Mouse (Mus musculus): ENCODE results near the gene Dpp6. TPM values are rescaled to one million over a fixed set of nuclear protein-coding genes. Genes with fewer than 3 reads are reported as not detected.
A peak's percentile ranks its signal among the peaks of the same experiment; 100 is the strongest.

The Dpp6 gene
- polyA plus RNA-seq, 1 experiment from 2014 or later, result 0.76 TPM

- H3K4me1 ChIP-seq (replicated peaks; ENCODE audit: control insufficient read depth, insufficient read depth, low read length), result no peaks in the 10 kb centered on the region
- WGBS, result 67% methylated on average over 3 of the region's 3 CpGs
- no peak for ATAC-seq
These were observed 868.9 kb downstream of the Dpp6 start for GRCm38 (mm10) chr5:27685923-27686322.

GRCm38 (mm10) chr5:27687311-27687710 lies 870.3 kb downstream of the Dpp6 start:
- WGBS, result 70% methylated on average over 2 of the region's 2 CpGs
- Histone ChIP-seq H3K4me1 (replicated peaks; ENCODE audit: control insufficient read depth, insufficient read depth, low read length) (no peaks in the 10 kb centered on the region), H3K36me3 (ENCODE audit: control insufficient read depth, insufficient read depth) (no peaks in the 10 kb centered on the region), H3K4me3 (ENCODE audit: low read depth, low read length) (no peak overlapping the region), H3K27me3 (replicated peaks; ENCODE audit: control insufficient read depth, insufficient read depth, low read length) (no peaks in the 10 kb centered on the region), H3K9ac (ENCODE audit: low read depth, low read length) (no peak overlapping the region), H3K4me2 (replicated peaks; ENCODE audit: low read depth) (no peak overlapping the region), H3K9me3 (ENCODE audit: control insufficient read depth) (no peaks in the 10 kb centered on the region), H3K27ac (ENCODE audit: low read depth, low read length) (no peak overlapping the region)
- ATAC-seq, result no peak
- TF ChIP-seq CTCF (IDR thresholded peaks at IDR 0.05; ENCODE audit: low read depth), result peak; percentile 58

More at GRCm38 (mm10) chr5:27685923-27686322, 868.9 kb downstream of the Dpp6 start:
- Histone ChIP-seq H3K27me3 (replicated peaks; ENCODE audit: control insufficient read depth, insufficient read depth, low read length) (no peaks in the 10 kb centered on the region), H3K27ac (ENCODE audit: low read depth, low read length) (no peak overlapping the region), H3K9ac (ENCODE audit: low read depth, low read length) (no peak overlapping the region), H3K9me3 (ENCODE audit: control insufficient read depth) (no peaks in the 10 kb centered on the region), H3K4me2 (replicated peaks; ENCODE audit: low read depth) (no peak overlapping the region), H3K36me3 (ENCODE audit: control insufficient read depth, insufficient read depth) (no peaks in the 10 kb centered on the region), H3K4me3 (ENCODE audit: low read depth, low read length) (no peak overlapping the region)
- no peak for TF ChIP-seq CTCF (IDR thresholded peaks at IDR 0.05; ENCODE audit: low read depth)

GRCm38 (mm10) chr5:27702482-27702881 lies 885.5 kb downstream of the Dpp6 start:
- H3K4me1 ChIP-seq (replicated peaks; ENCODE audit: control insufficient read depth, insufficient read depth, low read length), result no peaks in the 10 kb centered on the region
- H3K27me3 ChIP-seq (replicated peaks; ENCODE audit: control insufficient read depth, insufficient read depth, low read length), result no peaks in the 10 kb centered on the region
- no peak overlapping the region for H3K4me3 ChIP-seq (ENCODE audit: low read depth, low read length)
- H3K9ac ChIP-seq (ENCODE audit: low read depth, low read length), result no peak overlapping the region
- H3K4me2 ChIP-seq (replicated peaks; ENCODE audit: low read depth), result no peak overlapping the region
- H3K36me3 ChIP-seq (ENCODE audit: control insufficient read depth, insufficient read depth), result no peaks in the 10 kb centered on the region
- 81% methylated on average over 6 of the region's 6 CpGs for WGBS
- no peak for ATAC-seq
- TF ChIP-seq CTCF (IDR thresholded peaks at IDR 0.05; ENCODE audit: low read depth), result no peak
- H3K27ac ChIP-seq (ENCODE audit: low read depth, low read length), result no peak overlapping the region
- H3K9me3 ChIP-seq (ENCODE audit: control insufficient read depth), result no peaks in the 10 kb centered on the region

DNA sequence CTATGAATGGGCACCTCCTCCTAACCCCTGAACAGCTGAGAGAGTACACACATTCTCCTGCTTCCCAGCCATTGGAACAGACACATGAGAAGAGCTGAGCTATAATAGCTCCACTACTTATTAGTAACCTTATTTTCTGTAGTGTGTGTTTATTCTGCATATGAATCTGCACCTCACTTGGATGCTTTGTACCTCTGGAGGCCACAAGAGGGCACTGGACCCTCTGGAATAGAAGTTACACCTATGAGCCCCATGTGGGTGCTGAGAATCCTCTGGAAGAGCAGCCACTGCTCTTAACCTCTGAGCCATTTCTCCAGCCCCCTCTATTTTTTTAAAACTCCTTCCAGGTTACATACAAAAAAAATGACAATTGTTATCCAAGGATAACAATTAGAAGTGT lies 888.0 kb downstream of the Dpp6 start:
- no peaks in the 10 kb centered on the region for H3K9me3 ChIP-seq (ENCODE audit: control insufficient read depth)
- no peak overlapping the region for H3K4me3 ChIP-seq (ENCODE audit: low read depth, low read length)
- H3K27ac ChIP-seq (ENCODE audit: low read depth, low read length), result no peak overlapping the region
- no peak overlapping the region for H3K4me2 ChIP-seq (replicated peaks; ENCODE audit: low read depth)
- H3K36me3 ChIP-seq (ENCODE audit: control insufficient read depth, insufficient read depth), result no peaks in the 10 kb centered on the region
- TF ChIP-seq CTCF (IDR thresholded peaks at IDR 0.05; ENCODE audit: low read depth), result peak; percentile 36
- no peak for ATAC-seq
- no peaks in the 10 kb centered on the region for H3K27me3 ChIP-seq (replicated peaks; ENCODE audit: control insufficient read depth, insufficient read depth, low read length)
- 0 out of 2 replicates have a peak, but pooled peaks cover 4% of the 10 kb centered on the region for H3K4me1 ChIP-seq (replicated peaks; ENCODE audit: control insufficient read depth, insufficient read depth, low read length)
- H3K9ac ChIP-seq (ENCODE audit: low read depth, low read length), result no peak overlapping the region

GRCm38 (mm10) chr5:27706551-27706950 lies 889.5 kb downstream of the Dpp6 start:
- Histone ChIP-seq H3K9me3 (ENCODE audit: control insufficient read depth) (no peaks in the 10 kb centered on the region), H3K4me3 (ENCODE audit: low read depth, low read length) (no peak overlapping the region), H3K9ac (ENCODE audit: low read depth, low read length) (no peak overlapping the region), H3K4me1 (replicated peaks; ENCODE audit: control insufficient read depth, insufficient read depth, low read length) (0 out of 2 replicates have a peak, but pooled peaks cover 4% of the 10 kb centered on the region), H3K36me3 (ENCODE audit: control insufficient read depth, insufficient read depth) (no peaks in the 10 kb centered on the region), H3K27ac (ENCODE audit: low read depth, low read length) (no peak overlapping the region), H3K27me3 (replicated peaks; ENCODE audit: control insufficient read depth, insufficient read depth, low read length) (no peaks in the 10 kb centered on the region), H3K4me2 (replicated peaks; ENCODE audit: low read depth) (no peak overlapping the region)
- no peak for ATAC-seq
- WGBS, result 29% methylated on average over 6 of the region's 6 CpGs
- no peak for TF ChIP-seq CTCF (IDR thresholded peaks at IDR 0.05; ENCODE audit: low read depth)

DNA sequence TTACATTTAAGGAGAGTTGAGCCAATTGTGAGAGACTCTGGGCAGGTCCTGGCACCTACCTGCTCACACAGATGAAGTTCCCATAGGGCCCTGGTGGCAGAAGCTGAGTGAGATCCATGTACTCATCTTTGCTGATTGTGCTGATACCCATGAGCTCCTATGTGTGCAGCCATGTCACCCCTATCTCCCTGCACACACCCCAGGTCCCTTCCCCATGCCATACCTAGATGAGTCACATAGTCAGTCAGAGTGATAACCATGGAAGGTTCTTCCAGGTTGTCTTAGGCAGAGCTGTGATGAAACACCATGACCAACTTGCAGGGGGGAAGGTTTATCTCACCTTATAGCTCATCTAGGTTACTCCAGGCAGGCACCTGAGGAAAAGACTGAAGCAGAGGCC lies 890.3 kb downstream of the Dpp6 start:
- H3K9ac ChIP-seq (ENCODE audit: low read depth, low read length), result no peak overlapping the region
- no peaks in the 10 kb centered on the region for H3K36me3 ChIP-seq (ENCODE audit: control insufficient read depth, insufficient read depth)
- H3K4me1 ChIP-seq (replicated peaks; ENCODE audit: control insufficient read depth, insufficient read depth, low read length), result 0 out of 2 replicates have a peak, but pooled peaks cover 4% of the 10 kb centered on the region
- no peak for TF ChIP-seq CTCF (IDR thresholded peaks at IDR 0.05; ENCODE audit: low read depth)
- H3K4me3 ChIP-seq (ENCODE audit: low read depth, low read length), result no peak overlapping the region
- no peaks in the 10 kb centered on the region for H3K27me3 ChIP-seq (replicated peaks; ENCODE audit: control insufficient read depth, insufficient read depth, low read length)
- no peak overlapping the region for H3K27ac ChIP-seq (ENCODE audit: low read depth, low read length)
- no peak overlapping the region for H3K4me2 ChIP-seq (replicated peaks; ENCODE audit: low read depth)
- no peak for ATAC-seq
- H3K9me3 ChIP-seq (ENCODE audit: control insufficient read depth), result no peaks in the 10 kb centered on the region

GRCm38 (mm10) chr5:27708209-27708608 lies 891.2 kb downstream of the Dpp6 start:
- ATAC-seq, result no peak
- Histone ChIP-seq H3K9me3 (ENCODE audit: control insufficient read depth) (no peaks in the 10 kb centered on the region), H3K36me3 (ENCODE audit: control insufficient read depth, insufficient read depth) (no peaks in the 10 kb centered on the region), H3K27me3 (replicated peaks; ENCODE audit: control insufficient read depth, insufficient read depth, low read length) (no peaks in the 10 kb centered on the region), H3K4me2 (replicated peaks; ENCODE audit: low read depth) (no peak overlapping the region), H3K9ac (ENCODE audit: low read depth, low read length) (no peak overlapping the region), H3K4me1 (replicated peaks; ENCODE audit: control insufficient read depth, insufficient read depth, low read length) (0 out of 2 replicates have a peak, but pooled peaks cover 4% of the 10 kb centered on the region), H3K27ac (ENCODE audit: low read depth, low read length) (no peak overlapping the region), H3K4me3 (ENCODE audit: low read depth, low read length) (no peak overlapping the region)
- 6% methylated on average over 6 of the region's 6 CpGs for WGBS
- no peak for TF ChIP-seq CTCF (IDR thresholded peaks at IDR 0.05; ENCODE audit: low read depth)

All from intestine, postnatal 0 days (tissue).